Mouse (Mus musculus) thymus, adult 2 months (tissue): ENCODE measurements around the gene Cdadc1. TPM values are rescaled to one million over a fixed set of nuclear protein-coding genes. Genes with fewer than 3 reads are reported as not detected.

Source experiments
- DNase-seq: peaks from one replicate; pipeline ENCODE4 v3.0.0; 2021
- H3K27ac ChIP-seq: fragments of 200-500 bp; 2 replicates; pipeline ENCODE4 v1.5.1; 2012; ENCODE audit warnings: low read length, control low read depth; ENCODE audit not compliant: control insufficient read depth, insufficient read depth
- H3K27me3 ChIP-seq: fragments of 200-500 bp; 2 replicates; pipeline ENCODE4 v1.6.1; 2012; ENCODE audit warnings: mild to moderate bottlenecking, low read length, moderate library complexity, mixed read lengths; ENCODE audit not compliant: control insufficient read depth, insufficient read depth
- H3K36me3 ChIP-seq: fragments of 200-500 bp; 2 replicates; pipeline ENCODE4 v1.6.1; 2012; ENCODE audit warnings: mild to moderate bottlenecking, low read length, moderate library complexity; ENCODE audit not compliant: control insufficient read depth, insufficient read depth
- H3K4me1 ChIP-seq: fragments of 200-500 bp; replicated peaks from 2 replicates; pipeline ENCODE4 v1.6.1; 2012; ENCODE audit warnings: low read length; ENCODE audit not compliant: control insufficient read depth, insufficient read depth
- H3K4me3 ChIP-seq: fragments of 200-500 bp; 2 replicates; pipeline ENCODE4 v1.5.1; 2012; ENCODE audit warnings: mild to moderate bottlenecking, low read length, control low read depth, moderate library complexity; ENCODE audit not compliant: control insufficient read depth, insufficient read depth
- CTCF ChIP-seq: fragments of 200-500 bp; IDR thresholded peaks from 2 replicates; pipeline ENCODE4 v1.5.1; 2012; ENCODE audit warnings: mild to moderate bottlenecking, control low read depth, low read length, moderate library complexity, borderline replicate concordance; ENCODE audit not compliant: control insufficient read depth, poor library complexity, insufficient read depth; ENCODE audit errors: extremely low read depth
- POLR2A ChIP-seq: fragments of 200-500 bp; IDR thresholded peaks from 2 replicates; pipeline ENCODE4 v1.6.1; 2012; ENCODE audit warnings: mild to moderate bottlenecking, low read length, control low read depth, moderate library complexity; ENCODE audit not compliant: control insufficient read depth, poor library complexity, insufficient read depth; ENCODE audit errors: extremely low read depth
- WGBS: fragments of 180-500 bp; shearing (Covaris S2); methylation state at CpG from one replicate; pipeline ENCODE4 v1.1.7; 2018; 5-methylcytosine and 5-hydroxymethylcytosine counted together
- polyA plus RNA-seq: library from polyadenylated mRNA; depleted of rRNA; stranded (reverse); fragments of >200 nt; gene quantifications from 2 replicates; pipeline ENCODE4 v1.2.3, GENCODE M21; 2012

The Cdadc1 gene
- polyA plus RNA-seq, 1 experiment: 6.2 TPM

- TF ChIP-seq POLR2A: no peak
- TF ChIP-seq CTCF: no peak
- DNase-seq: no peak
- WGBS: 99% methylated on average over 3 of the region's 3 CpGs
These were observed 5.2 kb downstream of the Cdadc1 start for GRCm38 (mm10) chr14:59592593-59592992.

GRCm38 (mm10) chr14:59591901-59592300 lies 5.9 kb downstream of the Cdadc1 start:
- peaks cover 2% of the 10 kb centered on the region for H3K4me1 ChIP-seq
- no peak overlapping the region for H3K4me3 ChIP-seq
- peaks cover 34% of the 10 kb centered on the region for H3K36me3 ChIP-seq
- H3K27ac ChIP-seq: no peak overlapping the region
- DNase-seq: no peak
- 94% methylated on average over 8 of the region's 8 CpGs for WGBS
- TF ChIP-seq POLR2A: no peak
- TF ChIP-seq CTCF: no peak
- H3K27me3 ChIP-seq: no peaks in the 10 kb centered on the region

More at GRCm38 (mm10) chr14:59592593-59592992, 5.2 kb downstream of the Cdadc1 start:
- Histone ChIP-seq H3K4me3 (no peak overlapping the region), H3K36me3 (peaks cover 32% of the 10 kb centered on the region), H3K27me3 (no peaks in the 10 kb centered on the region), H3K4me1 (peaks cover 6% of the 10 kb centered on the region), H3K27ac (no peak overlapping the region)

- Histone ChIP-seq H3K4me3 (no peak overlapping the region), H3K4me1 (no peaks in the 10 kb centered on the region), H3K27me3 (no peaks in the 10 kb centered on the region), H3K27ac (no peak overlapping the region), H3K36me3 (peaks cover 46% of the 10 kb centered on the region)
- DNase-seq: peak; percentile 34
- 76% methylated on average over 1 of the region's 1 CpGs for WGBS
- TF ChIP-seq POLR2A: no peak
- no peak for TF ChIP-seq CTCF
These were observed 7.1 kb downstream of the Cdadc1 start for GRCm38 (mm10) chr14:59590614-59591013.

GRCm38 (mm10) chr14:59576385-59576784 lies 21.4 kb downstream of the Cdadc1 start:
- Histone ChIP-seq H3K27me3 (no peaks in the 10 kb centered on the region), H3K4me3 (no peak overlapping the region), H3K36me3 (peaks cover 35% of the 10 kb centered on the region), H3K4me1 (no peaks in the 10 kb centered on the region), H3K27ac (no peak overlapping the region)
- WGBS: 95% methylated on average over 5 of the region's 5 CpGs
- no peak for DNase-seq
- TF ChIP-seq CTCF (no peak), POLR2A (no peak)

GRCm38 (mm10) chr14:59566756-59567155 lies 31.0 kb downstream of the Cdadc1 start:
- DNase-seq: no peak
- peaks cover 26% of the 10 kb centered on the region for H3K36me3 ChIP-seq
- no peaks in the 10 kb centered on the region for H3K4me1 ChIP-seq
- H3K4me3 ChIP-seq: no peak overlapping the region
- no peak for TF ChIP-seq CTCF
- TF ChIP-seq POLR2A: no peak
- WGBS: 95% methylated on average over 6 of the region's 6 CpGs
- no peak overlapping the region for H3K27ac ChIP-seq
- H3K27me3 ChIP-seq: no peaks in the 10 kb centered on the region

- H3K27me3 ChIP-seq: no peaks in the 10 kb centered on the region
- DNase-seq: no peak
- no peak overlapping the region for H3K4me3 ChIP-seq
- 100% methylated on average over 1 of the region's 1 CpGs for WGBS
- no peaks in the 10 kb centered on the region for H3K36me3 ChIP-seq
- TF ChIP-seq CTCF: no peak
- TF ChIP-seq POLR2A: no peak
- peaks cover 5% of the 10 kb centered on the region; the same call in 1 of the 2 replicates for H3K4me1 ChIP-seq
- H3K27ac ChIP-seq: no peak overlapping the region
These were observed 39.9 kb downstream of the Cdadc1 start for GRCm38 (mm10) chr14:59557886-59558285.

- peaks cover 7% of the 10 kb centered on the region; the same call in 1 of the 2 replicates for H3K4me1 ChIP-seq
- no peak for DNase-seq
- no peaks in the 10 kb centered on the region for H3K27me3 ChIP-seq
- no peak overlapping the region for H3K27ac ChIP-seq
- H3K36me3 ChIP-seq: no peaks in the 10 kb centered on the region
- TF ChIP-seq POLR2A (no peak), CTCF (no peak)
- no peak overlapping the region for H3K4me3 ChIP-seq
- WGBS: 69% methylated on average over 4 of the region's 4 CpGs
These were observed 40.7 kb downstream of the Cdadc1 start for GRCm38 (mm10) chr14:59557071-59557470.
